Mouse (Mus musculus): Measurements from ENCODE around the gene Hrh3. TPM values are rescaled to one million over a fixed set of nuclear protein-coding genes. Genes with fewer than 3 reads are reported as not detected.

Gene Hrh3
- 0.10 and 0.15 TPM in 2 replicates for polyA plus RNA-seq (2012; rRNA removed)

DNA sequence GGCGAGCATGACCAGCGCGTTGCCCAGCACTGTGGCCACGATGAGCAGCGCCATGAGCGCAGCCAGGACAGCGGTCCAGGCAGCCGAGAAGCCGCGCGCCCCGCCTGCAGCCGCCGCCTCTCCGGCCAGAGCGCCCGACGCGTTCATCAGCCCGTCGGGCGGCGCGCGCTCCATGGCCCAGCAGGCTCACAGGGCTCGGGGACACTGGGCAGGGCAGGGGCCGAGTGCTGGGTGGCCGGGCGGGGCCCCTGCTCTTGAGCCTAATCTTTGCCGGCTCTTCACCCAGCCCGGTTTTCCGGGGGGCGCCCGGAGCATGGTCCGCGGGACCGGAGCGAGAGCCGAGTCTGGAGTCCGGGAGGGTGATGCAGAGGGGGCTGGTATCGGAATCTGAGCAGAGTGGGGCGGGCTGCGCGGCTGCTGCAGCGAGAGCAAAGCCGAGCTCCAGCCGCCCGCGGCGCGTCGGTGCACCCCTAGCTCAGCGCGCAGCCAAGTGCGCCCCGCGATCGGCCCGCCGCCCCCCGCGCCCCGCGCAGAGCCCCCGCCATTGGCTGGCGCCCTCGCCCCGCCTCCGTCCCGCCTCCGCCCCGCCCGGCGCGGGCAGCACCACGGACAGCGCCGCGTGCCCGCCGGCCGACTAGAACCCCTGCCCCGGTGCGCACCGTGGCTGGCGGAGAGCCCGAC, at the start of gene Hrh3:
Gene Hrh3, minus strand, starts transcription at position 511 of the 681 bp plus-strand sequence.
- peaks cover 3% of the 10 kb centered on the region; the same call in 1 of the 2 replicates for H3K4me1 ChIP-seq (ENCODE audit: control insufficient read depth, insufficient read depth, low read length)
- WGBS, result 1% methylated on average over 87 of the region's 87 CpGs
- DNase-seq, result peak; percentile 83

DNA sequence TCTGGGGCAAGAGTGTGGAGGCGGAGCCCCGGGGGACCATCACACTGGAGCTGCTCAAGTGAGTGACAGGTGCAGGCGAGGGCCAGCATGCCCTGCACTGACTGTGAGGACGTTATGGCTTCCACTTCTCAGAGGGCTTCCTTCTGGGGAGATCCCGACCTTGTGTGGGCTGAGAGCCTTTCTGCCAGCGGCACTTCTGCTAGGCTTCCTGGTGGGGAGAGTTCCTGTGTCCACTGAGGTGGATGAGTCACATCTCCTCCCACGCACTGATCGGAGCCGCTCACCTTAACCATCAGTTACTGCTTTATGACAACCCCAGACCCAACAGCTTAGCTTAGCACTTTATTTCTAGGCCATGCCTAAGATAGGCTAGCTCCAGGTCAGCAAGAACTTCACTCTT, 44.3 kb upstream of the Hrh3 start:
- no peak for DNase-seq
- no peaks in the 10 kb centered on the region for H3K4me1 ChIP-seq (ENCODE audit: control insufficient read depth, insufficient read depth, low read length)
- 81% methylated on average over 9 of the region's 9 CpGs for WGBS
- H3K4me3 ChIP-seq (replicated peaks; ENCODE audit: extremely low read depth, low read depth, low read length), result no peak overlapping the region
- TF ChIP-seq POLR2A (IDR thresholded peaks at IDR 0.05; ENCODE audit: borderline replicate concordance, extremely low read depth, low read depth, low read length), result no peak
- TF ChIP-seq CTCF (IDR thresholded peaks at IDR 0.05; ENCODE audit: insufficient read depth, low read length), result no peak

More for the DNA sequence above, at the start of gene Hrh3:
- no peak for TF ChIP-seq POLR2A (IDR thresholded peaks at IDR 0.05; ENCODE audit: borderline replicate concordance, extremely low read depth, low read depth, low read length)
- TF ChIP-seq CTCF (IDR thresholded peaks at IDR 0.05; ENCODE audit: insufficient read depth, low read length), result no peak
- peak within 1 kb of the TSS; percentile 40 for H3K4me3 ChIP-seq (replicated peaks; ENCODE audit: extremely low read depth, low read depth, low read length)

DNA sequence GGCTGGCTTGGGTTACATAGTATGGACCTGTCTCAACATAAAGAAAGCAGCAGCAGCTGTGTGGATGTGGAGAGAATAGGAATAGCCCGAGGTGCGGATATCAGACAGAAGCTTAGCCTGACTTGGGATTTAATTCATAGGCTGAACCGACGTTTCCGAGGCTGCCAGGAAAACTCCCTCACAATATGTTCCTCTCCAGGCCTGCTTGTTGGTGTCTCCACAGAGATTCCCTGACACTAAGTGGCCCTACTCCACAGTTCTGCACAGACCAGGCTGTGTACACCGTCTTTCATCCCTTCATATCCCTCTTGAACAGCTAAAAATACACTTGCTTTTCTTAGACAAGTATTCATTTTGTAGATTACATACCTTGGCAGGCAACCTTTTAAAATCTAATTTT, 43.1 kb upstream of the Hrh3 start:
- 86% methylated on average over 6 of the region's 6 CpGs for WGBS
- DNase-seq, result no peak
- no peak for TF ChIP-seq CTCF (IDR thresholded peaks at IDR 0.05; ENCODE audit: insufficient read depth, low read length)
- no peak overlapping the region for H3K4me3 ChIP-seq (replicated peaks; ENCODE audit: extremely low read depth, low read depth, low read length)
- H3K4me1 ChIP-seq (ENCODE audit: control insufficient read depth, insufficient read depth, low read length), result no peaks in the 10 kb centered on the region

- no peaks in the 10 kb centered on the region for H3K4me1 ChIP-seq (ENCODE audit: control insufficient read depth, insufficient read depth, low read length)
- TF ChIP-seq CTCF (IDR thresholded peaks at IDR 0.05; ENCODE audit: insufficient read depth, low read length) (no peak), POLR2A (IDR thresholded peaks at IDR 0.05; ENCODE audit: borderline replicate concordance, extremely low read depth, low read depth, low read length) (no peak)
- no peak for DNase-seq
- WGBS, result 87% methylated on average over 2 of the region's 2 CpGs
- H3K4me3 ChIP-seq (replicated peaks; ENCODE audit: extremely low read depth, low read depth, low read length), result no peak overlapping the region
Measured at GRCm38 (mm10) chr2:180146091-180146490, 41.8 kb upstream of the Hrh3 start.

DNA sequence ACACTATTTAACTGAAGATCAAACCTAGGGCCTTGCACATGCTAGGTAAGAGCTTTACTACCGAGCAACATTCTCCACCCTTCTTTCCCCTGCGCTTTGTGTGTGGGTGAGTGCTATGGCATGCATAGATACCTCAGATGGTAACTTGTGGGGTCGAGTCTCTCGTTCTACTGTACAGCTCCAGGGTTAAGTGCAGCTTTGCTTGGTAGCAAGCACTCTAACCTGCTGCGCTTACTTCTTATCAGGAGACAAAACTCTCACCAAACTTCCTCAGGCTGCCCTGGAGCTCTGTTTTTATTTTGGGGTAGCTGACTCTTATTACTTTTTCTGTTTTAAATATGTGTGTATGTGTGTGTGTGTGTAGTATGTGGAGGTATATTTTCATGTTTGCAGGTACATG, 31.1 kb upstream of the Hrh3 start:
- Histone ChIP-seq H3K4me3 (replicated peaks; ENCODE audit: extremely low read depth, low read depth, low read length) (no peak overlapping the region), H3K4me1 (ENCODE audit: control insufficient read depth, insufficient read depth, low read length) (peaks cover 2% of the 10 kb centered on the region; the same call in 1 of the 2 replicates)
- 71% methylated on average over 5 of the region's 5 CpGs for WGBS
- TF ChIP-seq CTCF (IDR thresholded peaks at IDR 0.05; ENCODE audit: insufficient read depth, low read length) (no peak), POLR2A (IDR thresholded peaks at IDR 0.05; ENCODE audit: borderline replicate concordance, extremely low read depth, low read depth, low read length) (no peak)
- DNase-seq, result no peak

GRCm38 (mm10) chr2:180133911-180134310, 29.6 kb upstream of the Hrh3 start:
- 80% methylated on average over 3 of the region's 3 CpGs for WGBS
- Histone ChIP-seq H3K4me1 (ENCODE audit: control insufficient read depth, insufficient read depth, low read length) (peaks cover 2% of the 10 kb centered on the region; the same call in 1 of the 2 replicates), H3K4me3 (replicated peaks; ENCODE audit: extremely low read depth, low read depth, low read length) (no peak overlapping the region)
- DNase-seq, result no peak
- TF ChIP-seq POLR2A (IDR thresholded peaks at IDR 0.05; ENCODE audit: borderline replicate concordance, extremely low read depth, low read depth, low read length) (no peak), CTCF (IDR thresholded peaks at IDR 0.05; ENCODE audit: insufficient read depth, low read length) (no peak)

- no peak for TF ChIP-seq CTCF (IDR thresholded peaks at IDR 0.05; ENCODE audit: insufficient read depth, low read length)
- TF ChIP-seq POLR2A (IDR thresholded peaks at IDR 0.05; ENCODE audit: borderline replicate concordance, extremely low read depth, low read depth, low read length), result no peak
- WGBS, result 95% methylated on average over 4 of the region's 4 CpGs
Measured at GRCm38 (mm10) chr2:180133231-180133630, 28.9 kb upstream of the Hrh3 start.

DNA sequence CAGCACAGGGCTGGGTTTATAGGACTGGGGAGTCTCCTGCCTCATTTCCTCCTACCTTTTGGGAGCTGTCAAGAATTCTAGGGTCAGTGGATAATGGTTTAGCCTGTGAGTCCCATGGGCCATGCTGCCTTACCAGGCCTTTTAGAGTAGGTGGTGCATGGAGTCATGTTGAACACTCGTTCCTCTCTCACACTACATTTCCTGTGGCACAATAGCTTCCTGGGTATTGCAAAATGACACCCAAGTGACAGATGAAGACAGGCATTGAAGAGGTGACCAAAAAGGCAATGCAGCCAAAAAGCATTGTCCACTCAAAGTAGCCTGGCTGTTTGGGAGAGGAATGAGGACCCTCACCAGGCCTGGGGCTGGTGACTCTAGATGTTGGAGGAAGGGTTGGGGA, 23.4 kb upstream of the Hrh3 start:
- WGBS, result 14% methylated on average over 1 of the region's 1 CpGs
- Histone ChIP-seq H3K4me3 (replicated peaks; ENCODE audit: extremely low read depth, low read depth, low read length) (no peak overlapping the region), H3K4me1 (ENCODE audit: control insufficient read depth, insufficient read depth, low read length) (peaks cover 22% of the 10 kb centered on the region)
- no peak for TF ChIP-seq CTCF (IDR thresholded peaks at IDR 0.05; ENCODE audit: insufficient read depth, low read length)
- TF ChIP-seq POLR2A (IDR thresholded peaks at IDR 0.05; ENCODE audit: borderline replicate concordance, extremely low read depth, low read depth, low read length), result no peak
- DNase-seq, result no peak

More at GRCm38 (mm10) chr2:180133231-180133630, 28.9 kb upstream of the Hrh3 start:
- DNase-seq, result no peak
- Histone ChIP-seq H3K4me3 (replicated peaks; ENCODE audit: extremely low read depth, low read depth, low read length) (no peak overlapping the region), H3K4me1 (ENCODE audit: control insufficient read depth, insufficient read depth, low read length) (peaks cover 2% of the 10 kb centered on the region; the same call in 1 of the 2 replicates)

DNA sequence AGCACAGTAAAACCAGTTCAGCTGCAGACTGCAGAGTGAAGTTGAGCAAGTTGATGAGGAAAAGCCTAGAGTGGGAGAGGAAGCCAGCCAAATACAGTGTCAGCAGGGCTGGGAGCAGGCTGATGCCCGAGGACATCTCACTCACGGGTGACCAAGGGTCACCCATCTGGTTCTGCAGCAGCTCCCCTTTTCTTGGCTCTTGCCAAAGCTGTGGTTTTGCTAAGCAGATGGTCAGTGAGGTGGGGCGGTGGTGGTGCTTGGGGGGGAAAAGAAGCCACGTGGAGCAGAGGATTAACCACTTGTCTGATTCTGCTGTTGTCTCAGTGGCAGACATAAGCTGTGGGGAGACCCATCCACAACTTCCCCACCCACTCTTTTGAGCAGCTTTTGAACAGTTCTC, 21.9 kb upstream of the Hrh3 start:
- WGBS, result 19% methylated on average over 4 of the region's 4 CpGs
- peaks cover 22% of the 10 kb centered on the region for H3K4me1 ChIP-seq (ENCODE audit: control insufficient read depth, insufficient read depth, low read length)
- TF ChIP-seq POLR2A (IDR thresholded peaks at IDR 0.05; ENCODE audit: borderline replicate concordance, extremely low read depth, low read depth, low read length), result no peak
- TF ChIP-seq CTCF (IDR thresholded peaks at IDR 0.05; ENCODE audit: insufficient read depth, low read length), result no peak
- no peak overlapping the region for H3K4me3 ChIP-seq (replicated peaks; ENCODE audit: extremely low read depth, low read depth, low read length)
- DNase-seq, result peak; percentile 23

GRCm38 (mm10) chr2:180124192-180124591, 19.9 kb upstream of the Hrh3 start:
- Histone ChIP-seq H3K4me1 (ENCODE audit: control insufficient read depth, insufficient read depth, low read length) (peaks cover 25% of the 10 kb centered on the region), H3K4me3 (replicated peaks; ENCODE audit: extremely low read depth, low read depth, low read length) (no peak overlapping the region)
- WGBS, result 83% methylated on average over 2 of the region's 2 CpGs
- DNase-seq, result no peak
- TF ChIP-seq POLR2A (IDR thresholded peaks at IDR 0.05; ENCODE audit: borderline replicate concordance, extremely low read depth, low read depth, low read length) (no peak), CTCF (IDR thresholded peaks at IDR 0.05; ENCODE audit: insufficient read depth, low read length) (no peak)
